Mouse (Mus musculus): ENCODE measurements around the gene Slc43a2. TPM values are rescaled to one million over a fixed set of nuclear protein-coding genes. Genes with fewer than 3 reads are reported as not detected.

Slc43a2 gene
- total and polyA plus RNA-seq, 3 experiments: 4.2 to 11.5 (median 7.5) TPM

DNA sequence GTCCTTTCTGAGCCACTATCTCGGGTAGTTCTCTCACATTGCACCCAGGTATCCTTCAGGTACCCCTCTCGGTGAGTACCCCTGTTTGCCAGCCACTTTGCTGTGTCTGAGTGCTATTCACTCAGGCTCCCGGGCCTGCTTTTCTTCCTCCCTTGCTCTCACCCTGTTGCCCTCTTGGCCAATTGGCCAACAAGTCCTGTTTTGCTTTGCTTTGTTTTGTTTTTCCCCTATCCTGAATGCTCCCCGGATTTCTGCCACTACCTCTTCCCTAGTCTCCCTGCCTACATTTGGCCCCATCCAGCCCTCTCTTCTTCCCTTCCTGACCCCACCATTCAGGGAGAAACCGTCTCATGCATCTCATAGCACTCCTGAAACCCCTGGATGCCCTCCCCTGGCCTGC, 54.5 kb downstream of the Slc43a2 start:
- H3K36me3 ChIP-seq (replicated peaks): peaks cover 18% of the 10 kb centered on the region
- ATAC-seq (ENCODE audit: extremely low read depth, insufficient number of reproducible peaks, low FRiP score, poor library complexity, severe bottlenecking): no peak
- TF ChIP-seq TAL1 (conservative IDR thresholded peaks at IDR 0.05; ENCODE audit: low read depth, low read length) (no peak), GATA2 (IDR thresholded peaks at IDR 0.05; ENCODE audit: borderline replicate concordance, low read depth, low read length) (no peak), GATA1 (IDR thresholded peaks at IDR 0.05; ENCODE audit: borderline replicate concordance, low read length) (no peak), POLR2AphosphoS5 (IDR thresholded peaks at IDR 0.05; ENCODE audit: insufficient replicate concordance, low read depth, low read length) (no peak), CTCF (IDR thresholded peaks at IDR 0.05; ENCODE audit: low read depth, low read length) (no peak)
- H3K27me3 ChIP-seq (ENCODE audit: insufficient read depth, low read length): peaks cover 19% of the 10 kb centered on the region
- no peak for DNase-seq (ENCODE audit: low spot score)
- no peaks in the 10 kb centered on the region for H3K9me3 ChIP-seq (replicated peaks)
- H3K4me3 ChIP-seq (ENCODE audit: low read depth, low read length): no peak overlapping the region
- H3K4me1 ChIP-seq (ENCODE audit: insufficient read depth, low read depth, low read length): peaks cover 30% of the 10 kb centered on the region

DNA sequence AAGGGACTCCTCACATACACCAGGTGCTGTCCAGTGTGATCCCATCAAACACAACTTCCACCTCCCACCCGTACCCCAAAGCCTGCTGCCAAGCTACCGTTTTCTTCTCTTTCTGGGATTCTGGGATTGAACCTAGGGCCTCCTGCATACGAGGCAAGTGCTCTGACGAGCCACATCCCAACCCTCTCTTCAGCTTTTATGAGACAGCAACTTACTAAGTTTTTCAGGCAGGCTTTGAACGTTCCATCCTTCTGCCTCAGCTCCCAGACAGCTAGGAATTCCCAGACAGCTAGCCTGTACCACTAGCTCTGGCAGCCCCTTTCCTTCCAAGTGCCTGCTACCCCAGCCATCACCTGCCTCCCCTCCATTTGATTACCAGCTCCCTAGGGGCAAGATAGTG, 55.5 kb downstream of the Slc43a2 start:
- Histone ChIP-seq H3K36me3 (replicated peaks) (peaks cover 28% of the 10 kb centered on the region), H3K4me1 (ENCODE audit: insufficient read depth, low read depth, low read length) (peaks cover 38% of the 10 kb centered on the region), H3K9me3 (replicated peaks) (no peaks in the 10 kb centered on the region), H3K27me3 (ENCODE audit: insufficient read depth, low read length) (peaks cover 19% of the 10 kb centered on the region), H3K4me3 (ENCODE audit: low read depth, low read length) (no peak overlapping the region)
- no peak for DNase-seq (ENCODE audit: low spot score)
- TF ChIP-seq GATA1 (IDR thresholded peaks at IDR 0.05; ENCODE audit: borderline replicate concordance, low read length) (no peak), GATA2 (IDR thresholded peaks at IDR 0.05; ENCODE audit: borderline replicate concordance, low read depth, low read length) (no peak), TAL1 (conservative IDR thresholded peaks at IDR 0.05; ENCODE audit: low read depth, low read length) (no peak), POLR2AphosphoS5 (IDR thresholded peaks at IDR 0.05; ENCODE audit: insufficient replicate concordance, low read depth, low read length) (no peak), CTCF (IDR thresholded peaks at IDR 0.05; ENCODE audit: low read depth, low read length) (no peak)
- no peak for ATAC-seq (ENCODE audit: extremely low read depth, insufficient number of reproducible peaks, low FRiP score, poor library complexity, severe bottlenecking)

DNA sequence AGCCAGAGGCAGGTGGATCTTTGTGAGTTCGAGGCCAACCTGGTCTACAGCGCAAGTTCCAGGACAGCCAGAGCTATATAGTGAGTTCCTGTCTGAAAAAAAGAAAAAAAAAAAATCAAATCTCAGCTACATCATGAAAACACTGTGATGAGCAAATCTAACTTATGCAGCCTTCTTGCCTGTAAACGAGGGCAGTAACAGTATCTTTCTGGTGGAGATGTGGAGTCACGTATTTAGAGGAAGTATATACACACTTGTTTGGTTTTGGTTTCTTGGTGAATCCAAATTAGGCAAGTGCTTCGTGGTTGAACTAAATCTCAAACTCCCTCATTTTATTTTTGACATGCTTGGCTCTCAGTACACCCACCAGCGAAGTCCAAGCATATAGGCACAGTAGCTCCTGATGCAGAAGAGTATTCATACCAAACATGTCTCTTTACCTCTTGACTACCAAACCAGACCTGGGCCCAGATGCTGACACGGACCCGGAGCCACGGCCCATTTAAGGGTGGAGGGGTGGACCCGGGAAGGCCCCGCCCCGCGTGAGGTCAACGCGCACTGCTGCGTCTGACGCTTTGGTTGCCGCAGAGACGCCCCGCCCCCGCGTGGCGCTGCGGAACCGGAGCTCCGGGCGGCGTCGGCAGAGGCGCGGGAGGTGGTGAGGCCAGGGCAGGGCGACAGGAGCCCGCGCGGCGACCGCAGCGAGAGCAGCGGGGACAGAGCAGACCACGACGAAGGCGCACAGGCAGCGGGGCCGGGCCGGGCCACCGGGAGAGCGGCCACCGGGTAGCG, 56.2 kb downstream of the Slc43a2 start, which contains the start of gene Pitpna:
Gene Pitpna (plus strand): TSS at position 605 of the 792 bp plus-strand sequence.
- peaks cover 46% of the 10 kb centered on the region for H3K4me1 ChIP-seq (ENCODE audit: insufficient read depth, low read depth, low read length)
- H3K4me3 ChIP-seq (ENCODE audit: low read depth, low read length): peak within 1 kb of the TSS; percentile 95
- ATAC-seq (ENCODE audit: extremely low read depth, insufficient number of reproducible peaks, low FRiP score, poor library complexity, severe bottlenecking) (peak; percentile 75), DNase-seq (ENCODE audit: low spot score) (peak; percentile 87)
- TF ChIP-seq GATA2 (IDR thresholded peaks at IDR 0.05; ENCODE audit: borderline replicate concordance, low read depth, low read length) (no peak), POLR2AphosphoS5 (IDR thresholded peaks at IDR 0.05; ENCODE audit: insufficient replicate concordance, low read depth, low read length) (no peak), CTCF (IDR thresholded peaks at IDR 0.05; ENCODE audit: low read depth, low read length) (no peak), TAL1 (conservative IDR thresholded peaks at IDR 0.05; ENCODE audit: low read depth, low read length) (no peak), GATA1 (IDR thresholded peaks at IDR 0.05; ENCODE audit: borderline replicate concordance, low read length) (no peak)
- peaks cover 19% of the 10 kb centered on the region for H3K27me3 ChIP-seq (ENCODE audit: insufficient read depth, low read length)
- H3K36me3 ChIP-seq (replicated peaks): peaks cover 35% of the 10 kb centered on the region
- H3K9me3 ChIP-seq (replicated peaks): no peaks in the 10 kb centered on the region

DNA sequence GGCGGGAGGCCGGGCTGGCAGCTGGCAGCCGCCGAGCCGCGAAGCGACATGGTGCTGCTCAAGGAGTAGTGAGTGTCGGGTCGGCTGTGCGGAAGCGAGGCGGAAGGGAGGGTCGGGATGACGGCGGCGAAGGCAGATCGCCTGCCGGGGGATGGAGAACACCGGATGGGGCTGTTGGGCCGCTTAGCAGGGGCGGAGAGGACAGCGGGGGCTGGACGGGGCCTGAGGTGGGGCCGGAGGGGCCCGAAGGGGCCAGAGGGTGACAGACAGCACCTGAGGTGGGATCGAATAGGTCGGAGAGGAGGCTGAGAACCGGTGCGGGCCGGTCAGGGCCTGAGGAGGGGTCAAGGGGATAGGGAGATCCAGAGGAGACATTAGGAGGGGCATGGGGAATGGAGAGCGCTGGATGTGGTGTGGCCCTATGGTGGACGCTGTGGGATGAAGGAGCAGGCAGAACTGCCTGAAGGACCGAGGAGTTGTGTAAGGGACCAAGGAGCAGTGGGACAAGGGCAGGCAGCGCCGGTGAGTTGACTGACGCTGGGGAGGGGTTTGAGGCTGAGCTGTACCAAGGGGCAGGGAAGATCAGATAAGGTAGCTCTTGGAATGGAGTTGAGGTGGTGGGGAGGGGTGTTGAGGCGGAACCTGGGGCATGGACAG, 56.9 kb downstream of the Slc43a2 start:
- Histone ChIP-seq H3K27me3 (ENCODE audit: insufficient read depth, low read length) (peaks cover 19% of the 10 kb centered on the region), H3K9me3 (replicated peaks) (no peaks in the 10 kb centered on the region), H3K4me3 (ENCODE audit: low read depth, low read length) (peak overlapping the region; percentile 95), H3K4me1 (ENCODE audit: insufficient read depth, low read depth, low read length) (peaks cover 48% of the 10 kb centered on the region), H3K36me3 (replicated peaks) (peaks cover 42% of the 10 kb centered on the region)
- DNase-seq (ENCODE audit: low spot score): peak; percentile 32
- no peak for TF ChIP-seq GATA2 (IDR thresholded peaks at IDR 0.05; ENCODE audit: borderline replicate concordance, low read depth, low read length)
- no peak for TF ChIP-seq CTCF (IDR thresholded peaks at IDR 0.05; ENCODE audit: low read depth, low read length)
- no peak for TF ChIP-seq TAL1 (conservative IDR thresholded peaks at IDR 0.05; ENCODE audit: low read depth, low read length)
- no peak for TF ChIP-seq POLR2AphosphoS5 (IDR thresholded peaks at IDR 0.05; ENCODE audit: insufficient replicate concordance, low read depth, low read length)
- TF ChIP-seq GATA1 (IDR thresholded peaks at IDR 0.05; ENCODE audit: borderline replicate concordance, low read length): no peak
- ATAC-seq (ENCODE audit: extremely low read depth, insufficient number of reproducible peaks, low FRiP score, poor library complexity, severe bottlenecking): no peak

DNA sequence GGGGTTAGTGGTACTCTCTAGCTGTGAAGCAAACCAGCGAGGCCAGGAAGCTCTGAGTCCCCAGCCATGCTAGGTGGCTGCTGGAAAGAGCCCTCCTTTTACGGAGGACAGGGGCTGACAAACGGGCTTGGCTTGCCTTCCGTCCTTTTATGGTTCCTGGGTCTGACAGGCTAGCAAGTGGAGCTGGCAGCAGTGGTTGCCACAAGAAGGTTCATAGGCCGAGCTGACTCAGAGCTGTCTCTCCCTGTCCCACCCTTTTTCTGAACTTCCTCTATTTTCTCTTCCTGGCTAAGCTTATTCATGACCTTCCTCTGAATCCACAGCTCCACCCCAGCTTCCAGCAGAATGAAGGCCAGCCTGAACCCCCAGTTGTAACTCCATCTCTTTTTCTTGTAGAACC, 61.1 kb downstream of the Slc43a2 start:
- Histone ChIP-seq H3K27me3 (ENCODE audit: insufficient read depth, low read length) (no peaks in the 10 kb centered on the region), H3K4me1 (ENCODE audit: insufficient read depth, low read depth, low read length) (peaks cover 60% of the 10 kb centered on the region), H3K36me3 (replicated peaks) (peaks cover 82% of the 10 kb centered on the region), H3K4me3 (ENCODE audit: low read depth, low read length) (peak overlapping the region; percentile 17; the same call in 1 of the 2 replicates), H3K9me3 (replicated peaks) (no peaks in the 10 kb centered on the region)
- TF ChIP-seq GATA1 (IDR thresholded peaks at IDR 0.05; ENCODE audit: borderline replicate concordance, low read length): no peak
- TF ChIP-seq TAL1 (conservative IDR thresholded peaks at IDR 0.05; ENCODE audit: low read depth, low read length): no peak
- no peak for TF ChIP-seq CTCF (IDR thresholded peaks at IDR 0.05; ENCODE audit: low read depth, low read length)
- no peak for TF ChIP-seq GATA2 (IDR thresholded peaks at IDR 0.05; ENCODE audit: borderline replicate concordance, low read depth, low read length)
- no peak for TF ChIP-seq POLR2AphosphoS5 (IDR thresholded peaks at IDR 0.05; ENCODE audit: insufficient replicate concordance, low read depth, low read length)
- DNase-seq (ENCODE audit: low spot score) (peak; percentile 59), ATAC-seq (ENCODE audit: extremely low read depth, insufficient number of reproducible peaks, low FRiP score, poor library complexity, severe bottlenecking) (peak; percentile 42; the same call in 1 of the 2 replicates)

DNA sequence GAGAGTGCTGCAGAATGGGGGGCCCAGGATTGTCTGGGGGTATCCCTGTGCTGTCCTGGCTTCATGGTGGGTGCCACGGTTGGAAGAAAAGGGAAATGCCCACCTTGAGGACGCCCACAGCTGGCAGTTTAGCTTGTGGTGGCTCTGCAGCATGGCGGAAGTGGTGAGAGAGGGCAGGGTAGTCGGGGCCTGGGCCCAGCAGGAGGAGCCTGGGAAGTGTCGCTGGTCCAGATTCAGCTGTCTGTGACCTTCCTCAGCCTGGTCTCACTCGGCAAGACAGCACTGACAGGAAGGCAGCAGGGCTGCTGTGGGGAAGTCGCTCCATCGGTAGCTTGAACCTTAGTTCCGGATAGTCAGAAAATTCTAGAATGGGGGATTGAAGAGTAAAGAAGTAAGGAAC, 62.9 kb downstream of the Slc43a2 start:
- ATAC-seq (ENCODE audit: extremely low read depth, insufficient number of reproducible peaks, low FRiP score, poor library complexity, severe bottlenecking) (no peak), DNase-seq (ENCODE audit: low spot score) (no peak)
- H3K4me3 ChIP-seq (ENCODE audit: low read depth, low read length): no peak overlapping the region
- no peaks in the 10 kb centered on the region for H3K9me3 ChIP-seq (replicated peaks)
- H3K36me3 ChIP-seq (replicated peaks): peaks cover 95% of the 10 kb centered on the region
- TF ChIP-seq GATA1 (IDR thresholded peaks at IDR 0.05; ENCODE audit: borderline replicate concordance, low read length) (no peak), POLR2AphosphoS5 (IDR thresholded peaks at IDR 0.05; ENCODE audit: insufficient replicate concordance, low read depth, low read length) (no peak), CTCF (IDR thresholded peaks at IDR 0.05; ENCODE audit: low read depth, low read length) (no peak), TAL1 (conservative IDR thresholded peaks at IDR 0.05; ENCODE audit: low read depth, low read length) (no peak), GATA2 (IDR thresholded peaks at IDR 0.05; ENCODE audit: borderline replicate concordance, low read depth, low read length) (no peak)
- H3K27me3 ChIP-seq (ENCODE audit: insufficient read depth, low read length): no peaks in the 10 kb centered on the region
- peaks cover 44% of the 10 kb centered on the region for H3K4me1 ChIP-seq (ENCODE audit: insufficient read depth, low read depth, low read length)

Measured in G1E (cell line).